13 mouse cellular contexts compared by ENCODE assay signal in the genomic region with DNA sequence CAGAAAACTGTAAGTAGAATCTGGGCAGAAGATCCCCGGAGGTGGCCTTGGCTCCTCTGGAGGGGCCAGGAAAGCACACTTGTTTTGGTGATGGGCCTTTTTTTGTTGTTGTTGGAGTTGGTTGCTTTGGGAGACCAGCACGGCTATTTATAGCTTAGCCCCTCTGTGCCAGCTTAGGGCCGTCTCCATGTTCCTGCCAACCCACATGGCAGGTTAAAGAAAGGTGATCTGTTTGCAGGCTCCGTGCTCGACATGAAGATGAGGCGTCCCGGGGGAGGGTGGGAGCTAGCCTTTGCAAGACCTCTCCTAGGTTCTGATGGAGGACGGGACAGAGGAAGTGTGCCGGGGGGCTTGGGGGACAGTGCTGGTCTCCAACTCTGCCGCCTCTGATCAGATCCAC. TPM values are rescaled to one million over a fixed set of nuclear protein-coding genes. Genes with fewer than 3 reads are reported as not detected.
"Had no signal": no experiment of that assay in that cellular context is flagged by ENCODE, and none has a peak within 500 bp of the region (broad histone marks: within the 10 kb centered on the region; RNA-seq: fewer than 3 reads in every experiment).

No protein-coding gene starts in this region.

- DNase-seq: kidney, postnatal 10 days; kidney, postnatal 4 days; lung, adult 18-20 months; retina, postnatal 1 day; thymus, postnatal 36 days had no signal

- ATAC-seq: midbrain, embryonic 13.5 days had no signal

- H3K9ac ChIP-seq: limb, embryonic 13.5 days; liver, embryonic 14.5 days; midbrain, embryonic 13.5 days; neural tube, embryonic 12.5 days had no signal

- H3K27me3 ChIP-seq: neural tube, embryonic 12.5 days had no signal

- H3K36me3 ChIP-seq: limb, embryonic 13.5 days; midbrain, embryonic 13.5 days; neural tube, embryonic 12.5 days had no signal

- H3K4me1 ChIP-seq: limb, embryonic 13.5 days; midbrain, embryonic 13.5 days; neural tube, embryonic 12.5 days had no signal

- H3K9me3 ChIP-seq: limb, embryonic 13.5 days; midbrain, embryonic 13.5 days; neural tube, embryonic 12.5 days had no signal

- H3K27ac ChIP-seq: layer of hippocampus, adult 2 months; limb, embryonic 13.5 days; liver, embryonic 14.5 days; midbrain, embryonic 13.5 days; neural tube, embryonic 12.5 days had no signal

- H3K4me3 ChIP-seq: layer of hippocampus, adult 2 months; limb, embryonic 13.5 days; midbrain, embryonic 13.5 days; myocyte; neural tube, embryonic 12.5 days had no signal

- H3K4me2 ChIP-seq: limb, embryonic 13.5 days; midbrain, embryonic 13.5 days; neural tube, embryonic 12.5 days had no signal

RNA-seq across cellular contexts. Expression of a gene that starts 24.7 kb away (rescaled TPM):
- total RNA-seq: liver, adult 2 months; megakaryocyte-erythroid progenitor cell, adult 5-6 weeks had no signal
- polyA plus RNA-seq: liver, adult 2 months; myocyte had no signal
